Mouse (Mus musculus) erythroblast, embryonic 14.5 days (primary cell): ENCODE data around the gene Ppid. TPM values are rescaled to one million over a fixed set of nuclear protein-coding genes. Genes with fewer than 3 reads are reported as not detected.

ENCODE experiments used
- H3K27me3 ChIP-seq: 2 replicates; pipeline ENCODE4 v1.6.1; 2012; ENCODE audit warnings: inconsistent platforms; ENCODE audit not compliant: control insufficient read depth
- H3K36me3 ChIP-seq: 2 replicates; pipeline ENCODE4 v1.6.1; 2012; ENCODE audit warnings: mild to moderate bottlenecking, inconsistent platforms; ENCODE audit not compliant: control insufficient read depth
- H3K4me1 ChIP-seq: 2 replicates; pipeline ENCODE4 v1.6.1; 2012; ENCODE audit warnings: inconsistent platforms; ENCODE audit not compliant: control insufficient read depth
- H3K4me3 ChIP-seq: replicated peaks from 2 replicates; pipeline ENCODE3; 2012; ENCODE audit warnings: moderate library complexity, mild to moderate bottlenecking, inconsistent platforms
- H3K9me3 ChIP-seq: 2 replicates; pipeline ENCODE4 v1.6.1; 2012; ENCODE audit warnings: low read length, inconsistent platforms, mixed read lengths; ENCODE audit not compliant: control insufficient read depth
- GATA1 ChIP-seq: IDR thresholded peaks from 2 replicates; pipeline ENCODE4 v1.6.1; 2012; ENCODE audit warnings: low read length, inconsistent platforms, mixed read lengths
- TAL1 ChIP-seq: IDR thresholded peaks from 3 replicates; pipeline ENCODE4 v1.6.1; 2012; ENCODE audit warnings: low read length, inconsistent platforms, mixed read lengths
- polyA plus RNA-seq: library from polyadenylated mRNA; stranded (reverse); fragments of >175 nt; gene quantifications from 2 replicates; pipeline ENCODE4 v1.2.3, GENCODE M21; 2012

Gene Ppid
- polyA plus RNA-seq, 1 experiment: 2.5 TPM

- Histone ChIP-seq H3K27me3 (no peaks in the 10 kb centered on the region), H3K9me3 (peaks cover 7% of the 10 kb centered on the region), H3K4me3 (peak within 1 kb of the TSS; percentile 82), H3K4me1 (peaks cover 26% of the 10 kb centered on the region), H3K36me3 (peaks cover 31% of the 10 kb centered on the region)
- TF ChIP-seq GATA1: no peak
- TF ChIP-seq TAL1: no peak
Measured at GRCm38 (mm10) chr3:79629416-79629730, 38.2 kb downstream of the Ppid start, which contains the start of gene Etfdh. Etfdh (minus strand) TSS chr3:79629500.

DNA sequence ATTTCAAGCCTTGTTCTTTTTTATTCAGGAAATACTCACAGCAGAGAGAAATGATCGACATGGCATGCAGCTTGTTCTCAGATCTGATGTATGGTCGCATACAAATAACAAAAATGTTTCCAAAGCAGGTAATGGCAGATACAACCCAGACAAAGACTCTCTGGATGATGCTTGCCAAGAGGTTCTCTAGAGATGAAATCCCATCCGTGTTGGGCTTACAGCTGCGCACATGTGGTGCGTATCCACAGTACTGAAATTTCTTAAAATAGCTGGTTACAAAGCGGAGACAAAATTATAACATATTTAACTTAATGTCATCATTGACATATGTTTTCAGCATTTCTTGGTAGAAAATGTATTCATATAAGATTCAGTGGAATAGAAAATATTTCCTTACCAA is 61.0 kb downstream of the Ppid start:
- H3K4me3 ChIP-seq: no peak overlapping the region
- no peaks in the 10 kb centered on the region for H3K4me1 ChIP-seq
- H3K36me3 ChIP-seq: no peaks in the 10 kb centered on the region
- no peaks in the 10 kb centered on the region for H3K9me3 ChIP-seq
- H3K27me3 ChIP-seq: peaks cover 2% of the 10 kb centered on the region
- TF ChIP-seq GATA1 (no peak), TAL1 (no peak)

Other genes with a start within 250 kb of the Ppid start
- gene Fnip2, start 23.5 kb upstream of the Ppid start, polyA plus RNA-seq: 0.36 and 0.43 TPM in 2 replicates
- 0.33 and 0.53 TPM in 2 replicates for gene 4930579G24Rik, start 37.7 kb downstream of the Ppid start, polyA plus RNA-seq
- gene Etfdh, start 38.2 kb downstream of the Ppid start, polyA plus RNA-seq: 0.95 and 1.1 TPM in 2 replicates
- gene Rxfp1, start 146.5 kb downstream of the Ppid start, polyA plus RNA-seq: not detected in 2 replicates